Mouse (Mus musculus) CH12.LX (cell line): ENCODE measurements around the gene Erf. TPM values are rescaled to one million over a fixed set of nuclear protein-coding genes. Genes with fewer than 3 reads are reported as not detected.

ENCODE experiments used
- DNase-seq: peaks from one replicate; pipeline ENCODE4 v3.0.0-alpha.2; 2013; ENCODE audit errors: extremely low read depth
- H3K27ac ChIP-seq: 2 replicates; pipeline ENCODE4 v1.5.1; 2012; ENCODE audit warnings: low read depth, mild to moderate bottlenecking, control low read depth, moderate library complexity; ENCODE audit not compliant: insufficient read depth
- H3K27me3 ChIP-seq: replicated peaks from 2 replicates; pipeline ENCODE3; 2012; ENCODE audit warnings: inconsistent platforms
- H3K36me3 ChIP-seq, 2 experiments: replicated peaks in 1 of 2; 2 replicates each; pipeline versions ENCODE3 to v1.6.1; 2012; ENCODE audit warnings: inconsistent platforms in 1 of 2, low read length in 1 of 2, mild to moderate bottlenecking in 1 of 2, mixed read lengths in 1 of 2, moderate library complexity in 1 of 2; ENCODE audit not compliant: control insufficient read depth in 1 of 2, insufficient read depth in 1 of 2
- H3K4me1 ChIP-seq, 2 experiments: 2 replicates each; pipeline ENCODE4 v1.6.1; 2012; ENCODE audit warnings: inconsistent platforms in 1 of 2, moderate library complexity in 1 of 2; ENCODE audit not compliant: insufficient read depth in 2 of 2, control insufficient read depth in 1 of 2
- H3K4me2 ChIP-seq: 2 replicates; pipeline ENCODE4 v1.6.1; 2012; ENCODE audit warnings: low read depth, mild to moderate bottlenecking, control low read depth; ENCODE audit not compliant: poor library complexity, insufficient read depth, severe bottlenecking
- H3K4me3 ChIP-seq, 3 experiments: fragments of 150-350 bp in 1 of 3; sonication (generic) in 1 of 3; replicated peaks in 1 of 3; 2 replicates each; pipeline versions ENCODE3 to v1.5.1; 2011 to 2012; ENCODE audit warnings: low read depth in 2 of 3, low read length in 2 of 3, mild to moderate bottlenecking in 2 of 3, moderate library complexity in 2 of 3, control low read depth in 1 of 3, improper control_type of control experiment in 1 of 3, inconsistent platforms in 1 of 3, mixed read lengths in 1 of 3; ENCODE audit not compliant: poor library complexity in 1 of 3
- H3K79me2 ChIP-seq: replicated peaks from 2 replicates; pipeline ENCODE4 v1.6.1; 2012; ENCODE audit warnings: mild to moderate bottlenecking, moderate library complexity; ENCODE audit not compliant: control insufficient read depth, poor library complexity, insufficient read depth, severe bottlenecking; ENCODE audit errors: extremely low read depth
- H3K9ac ChIP-seq: 2 replicates; pipeline ENCODE4 v1.6.1; 2012; ENCODE audit warnings: low read depth, mild to moderate bottlenecking, control low read depth, moderate library complexity; ENCODE audit not compliant: insufficient read depth
- H3K9me3 ChIP-seq: replicated peaks from 2 replicates; pipeline ENCODE3; 2012; ENCODE audit warnings: low read length, inconsistent platforms, mixed read lengths
- BHLHE40 ChIP-seq: IDR thresholded peaks from 2 replicates; pipeline ENCODE4 v1.6.1; 2011; ENCODE audit warnings: mild to moderate bottlenecking, low read depth, low read length, improper control_type of control experiment
- CHD2 ChIP-seq: IDR thresholded peaks from 2 replicates; pipeline ENCODE4 v1.6.1; 2011; ENCODE audit warnings: low read length, improper control_type of control experiment
- CTCF ChIP-seq, 2 experiments: IDR thresholded peaks in 1 of 2; conservative IDR thresholded peaks in 1 of 2; 2 replicates each; pipeline ENCODE4 v1.5.1; 2011 to 2012; ENCODE audit warnings: low read depth in 2 of 2, low read length in 2 of 2, improper control_type of control experiment in 1 of 2, inconsistent platforms in 1 of 2, mild to moderate bottlenecking in 1 of 2, moderate library complexity in 1 of 2
- E2F4 ChIP-seq: IDR thresholded peaks from 2 replicates; pipeline ENCODE4 v1.6.1; 2011; ENCODE audit warnings: low read depth, low read length, improper control_type of control experiment; ENCODE audit not compliant: insufficient replicate concordance
- ELF1 ChIP-seq: IDR thresholded peaks from 2 replicates; pipeline ENCODE4 v1.6.1; 2014; ENCODE audit warnings: low read depth, mild to moderate bottlenecking, inconsistent platforms, low read length, improper control_type of control experiment
- EP300 ChIP-seq: IDR thresholded peaks from 2 replicates; pipeline ENCODE4 v1.6.1; 2011; ENCODE audit warnings: low read length, improper control_type of control experiment
- GABPA ChIP-seq: IDR thresholded peaks from 2 replicates; pipeline ENCODE4 v1.6.1; 2012; ENCODE audit warnings: low read depth, low read length, improper control_type of control experiment, inconsistent platforms; ENCODE audit not compliant: insufficient replicate concordance
- HCFC1 ChIP-seq: IDR thresholded peaks from 2 replicates; pipeline ENCODE4 v1.6.1; 2012; ENCODE audit warnings: low read depth, mild to moderate bottlenecking, inconsistent platforms, low read length, improper control_type of control experiment
- IRF4 ChIP-seq: IDR thresholded peaks from 2 replicates; pipeline ENCODE4 v1.6.1; 2014; ENCODE audit warnings: low read depth, mild to moderate bottlenecking, inconsistent platforms, low read length, improper control_type of control experiment
- KAT2A ChIP-seq: IDR thresholded peaks from 2 replicates; pipeline ENCODE4 v1.6.1; 2012; ENCODE audit warnings: low read length, improper control_type of control experiment, inconsistent platforms; ENCODE audit not compliant: insufficient replicate concordance
- MAFK ChIP-seq: IDR thresholded peaks from 2 replicates; pipeline ENCODE4 v1.6.1; 2011; ENCODE audit warnings: low read length, improper control_type of control experiment; ENCODE audit not compliant: insufficient replicate concordance
- MAX ChIP-seq: IDR thresholded peaks from 2 replicates; pipeline ENCODE4 v1.6.1; 2011; ENCODE audit warnings: low read length, improper control_type of control experiment
- MAZ ChIP-seq: IDR thresholded peaks from 2 replicates; pipeline ENCODE4 v1.6.1; 2012; ENCODE audit warnings: low read depth, mild to moderate bottlenecking, inconsistent platforms, low read length, improper control_type of control experiment, moderate library complexity
- MEF2A ChIP-seq: IDR thresholded peaks from 2 replicates; pipeline ENCODE4 v1.6.1; 2014; ENCODE audit warnings: low read depth, mild to moderate bottlenecking, inconsistent platforms, low read length, improper control_type of control experiment, borderline replicate concordance
- MXI1 ChIP-seq: IDR thresholded peaks from 2 replicates; pipeline ENCODE4 v1.6.1; 2011; ENCODE audit warnings: mild to moderate bottlenecking, low read depth, low read length, improper control_type of control experiment
- MYC ChIP-seq: IDR thresholded peaks from 2 replicates; pipeline ENCODE4 v1.6.1; 2011; ENCODE audit warnings: low read depth, mild to moderate bottlenecking, improper control_type of control experiment, low read length
- NELFE ChIP-seq: IDR thresholded peaks from 2 replicates; pipeline ENCODE4 v1.6.1; 2011; ENCODE audit warnings: low read depth, low read length, improper control_type of control experiment
- NRF1 ChIP-seq: IDR thresholded peaks from 2 replicates; pipeline ENCODE4 v1.6.1; 2014; ENCODE audit warnings: low read depth, mild to moderate bottlenecking, inconsistent platforms, low read length, improper control_type of control experiment, moderate library complexity
- POLR2A ChIP-seq: IDR thresholded peaks from 2 replicates; pipeline ENCODE4 v1.6.1; 2011; ENCODE audit warnings: low read depth, mild to moderate bottlenecking, improper control_type of control experiment, low read length
- POLR2AphosphoS2 ChIP-seq: IDR thresholded peaks from 2 replicates; pipeline ENCODE4 v1.6.1; 2011; ENCODE audit warnings: low read depth, low read length, improper control_type of control experiment
- RAD21 ChIP-seq: IDR thresholded peaks from 2 replicates; pipeline ENCODE4 v1.6.1; 2011; ENCODE audit warnings: low read depth, mild to moderate bottlenecking, low read length, improper control_type of control experiment, moderate library complexity
- RCOR1 ChIP-seq: conservative IDR thresholded peaks from 2 replicates; pipeline ENCODE4 v1.6.1; 2012; ENCODE audit warnings: low read depth, mild to moderate bottlenecking, inconsistent platforms, low read length, improper control_type of control experiment
- SIN3A ChIP-seq: IDR thresholded peaks from 2 replicates; pipeline ENCODE4 v1.6.1; 2012; ENCODE audit warnings: low read length, improper control_type of control experiment, inconsistent platforms
- SMC3 ChIP-seq: IDR thresholded peaks from 2 replicates; pipeline ENCODE4 v1.6.1; 2011; ENCODE audit warnings: low read depth, low read length, improper control_type of control experiment
- TBP ChIP-seq: conservative IDR thresholded peaks from 2 replicates; pipeline ENCODE4 v1.6.1; 2011; ENCODE audit warnings: low read depth, low read length, improper control_type of control experiment
- TCF12 ChIP-seq: IDR thresholded peaks from 2 replicates; pipeline ENCODE4 v1.6.1; 2014; ENCODE audit warnings: low read depth, mild to moderate bottlenecking, inconsistent platforms, low read length, improper control_type of control experiment
- UBTF ChIP-seq: IDR thresholded peaks from 2 replicates; pipeline ENCODE4 v1.6.1; 2012; ENCODE audit warnings: low read depth, mild to moderate bottlenecking, inconsistent platforms, low read length, improper control_type of control experiment, moderate library complexity
- ZKSCAN1 ChIP-seq: IDR thresholded peaks from 2 replicates; pipeline ENCODE4 v1.6.1; 2012; ENCODE audit warnings: low read depth, inconsistent platforms, low read length, improper control_type of control experiment, borderline replicate concordance
- ZMIZ1 ChIP-seq: IDR thresholded peaks from 2 replicates; pipeline ENCODE4 v1.6.1; 2012; ENCODE audit warnings: low read depth, mild to moderate bottlenecking, inconsistent platforms, low read length, improper control_type of control experiment
- ZNF384 ChIP-seq: IDR thresholded peaks from 2 replicates; pipeline ENCODE4 v1.6.1; 2012; ENCODE audit warnings: low read depth, low read length, improper control_type of control experiment, inconsistent platforms
- dilution Hi-C: fragments of 300-500 bp; cut with MboI; formaldehyde crosslinking; loops from 2 replicates; pipeline ENCODE4 v1.14.3; 2020; ENCODE audit warnings: low sequenced_read_pairs; ENCODE audit not compliant: extremely low pct_unique_long_range_greater_than_20kb, extremely low pct_ligation_motif_present
- in situ Hi-C: fragments of 300-500 bp; cut with MboI; formaldehyde crosslinking; loops from 3 replicates; pipeline ENCODE4 v1.14.3; 2019; ENCODE audit warnings: low sequenced_read_pairs, low pct_ligation_motif_present, low pct_unique_long_range_greater_than_20kb, mixed read lengths
- polyA plus RNA-seq: library from polyadenylated mRNA; unstranded; fragments of >175 nt; gene quantifications from 2 replicates; pipeline ENCODE4 v1.2.1, GENCODE M21; 2012; ENCODE audit warnings: low read depth; ENCODE audit not compliant: insufficient read length
- total RNA-seq, 2 experiments: library from RNA; depleted of rRNA; stranded (reverse); fragments of 300-350 nt in 1 of 2; fragments of >200 nt in 1 of 2; gene quantifications; 2 replicates each; pipeline ENCODE4 v1.2.3; 2012 to 2014

Gene Erf
- total and polyA plus RNA-seq, 3 experiments = 6.1 to 15.4 (median 13.2) TPM

GRCm38 (mm10) chr7:25238829-25239623, 11.5 kb downstream of the Erf start (continued):
- TF ChIP-seq MEF2A (peak; percentile 58; the same call in 1 of the 2 replicates), MAZ (no peak), TCF12 (peak; percentile 71; the same call in 1 of the 2 replicates), MAX (peak; percentile 85; the same call in 1 of the 2 replicates), SMC3 (peak; percentile 82), E2F4 (no peak), SIN3A (peak; percentile 90)

- Histone ChIP-seq H3K4me2 (peak overlapping the region; percentile 94), H3K4me1 (peaks cover 6 to 35% of the 10 kb centered on the region in 2 experiments), H3K9me3 (no peaks in the 10 kb centered on the region), H3K36me3 (peaks cover 21 to 43% of the 10 kb centered on the region in 2 experiments)
- dilution Hi-C loops (no loop called here), in situ Hi-C loops (no loop called here)
- no peak; the same call in 1 of the 2 replicates for TF ChIP-seq NRF1
- peak; percentile 91 for TF ChIP-seq ELF1
- peak; percentile 89 for TF ChIP-seq KAT2A
- TF ChIP-seq MAZ = no peak
- no peak; the same call in 1 of the 2 replicates for TF ChIP-seq MYC
- no peak for TF ChIP-seq RCOR1
- 0 out of 2 replicates have a peak, but pooled peaks have one; percentile 5 for TF ChIP-seq MEF2A
- peak; percentile 62; the same call in 1 of the 2 replicates for TF ChIP-seq SIN3A
- peak; percentile 81 for TF ChIP-seq HCFC1
- 0 out of 2 replicates have a peak, but pooled peaks have one; percentile 34 for TF ChIP-seq GABPA
- peak; percentile 84 for TF ChIP-seq CHD2
- no peak for TF ChIP-seq ZKSCAN1
- TF ChIP-seq CTCF (conservative IDR thresholded peaks at IDR 0.05 in 1 of 2, IDR thresholded peaks at IDR 0.05 in 1 of 2; ENCODE audit: low read depth in 2 of 2, low read length in 2 of 2) = no peak
- TF ChIP-seq MAX = peak; percentile 56; the same call in 1 of the 2 replicates
- TF ChIP-seq POLR2AphosphoS2 = 0 out of 2 replicates have a peak, but pooled peaks have one; percentile 29
- no peak for TF ChIP-seq IRF4
- TF ChIP-seq POLR2A = peak; percentile 73
- peak; percentile 78 for TF ChIP-seq TBP
- TF ChIP-seq NELFE = no peak; the same call in none of the 2 replicates
- no peak for TF ChIP-seq E2F4
- no peak for TF ChIP-seq RAD21
- TF ChIP-seq ZMIZ1 = no peak
- TF ChIP-seq EP300 = no peak
- no peak for TF ChIP-seq BHLHE40
- no peak for TF ChIP-seq TCF12
- TF ChIP-seq MXI1 = peak; percentile 51; the same call in 1 of the 2 replicates
- TF ChIP-seq MAFK = no peak
- TF ChIP-seq ZNF384 = no peak
- TF ChIP-seq UBTF = no peak; the same call in 1 of the 2 replicates
- TF ChIP-seq, all 38 proteins: peak for 12
- Histone ChIP-seq H3K4me3 (peak overlapping the region; percentile 57 to 88 (median 79)), H3K79me2 (peaks cover 35% of the 10 kb centered on the region), H3K27ac (peak overlapping the region; percentile 78), H3K9ac (peak overlapping the region; percentile 96), H3K27me3 (no peaks in the 10 kb centered on the region)
- peak; percentile 96 for DNase-seq
These were observed 12.4 kb downstream of the Erf start for GRCm38 (mm10) chr7:25238015-25238706.
